Mouse (Mus musculus) spleen, adult 12 weeks (tissue): ENCODE data around the gene Rbm8a.

ENCODE experiments used
- DNase-seq: peaks from one replicate; pipeline ENCODE4 v3.0.0; 2022; ENCODE audit warnings: low spot score

Gene Rbm8a

DNA sequence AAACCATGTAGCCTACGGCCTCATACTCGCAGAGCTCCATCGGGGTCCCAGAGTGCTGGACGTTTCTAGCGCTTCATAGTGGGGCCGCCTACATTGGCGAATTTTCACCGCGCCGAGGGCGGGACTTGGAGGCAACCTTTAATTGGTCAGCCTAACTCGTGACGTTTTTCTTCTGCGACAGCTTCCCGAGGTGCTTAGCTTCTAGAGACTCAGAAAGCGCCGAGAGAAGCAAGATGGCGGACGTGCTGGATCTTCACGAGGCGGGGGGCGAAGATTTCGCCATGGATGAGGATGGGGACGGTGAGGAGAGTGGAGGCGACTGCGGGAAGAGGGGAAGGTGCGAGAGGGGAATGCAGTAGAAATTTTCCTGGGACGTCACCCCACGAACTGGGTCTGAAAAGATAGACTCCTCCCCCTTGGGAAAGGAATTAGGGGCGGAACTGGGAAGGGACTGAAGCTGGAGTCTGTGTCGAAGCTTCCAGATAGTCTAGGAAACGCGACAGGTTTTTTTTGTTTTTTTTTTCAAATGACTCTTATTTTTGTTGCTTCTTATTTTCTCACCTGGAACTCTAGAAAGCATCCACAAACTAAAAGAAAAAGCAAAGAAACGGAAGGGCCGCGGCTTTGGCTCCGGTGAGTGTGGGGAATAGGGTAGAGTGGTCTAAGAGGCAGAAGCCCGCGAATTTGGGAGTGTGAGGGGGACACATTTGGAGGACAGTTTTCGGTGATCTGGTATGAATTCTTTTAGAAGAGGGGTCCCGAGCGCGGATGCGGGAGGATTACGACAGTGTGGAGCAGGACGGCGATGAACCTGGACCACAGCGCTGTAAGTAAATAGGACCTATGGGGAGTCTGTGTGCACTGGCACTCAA lies at the start of gene Rbm8a:
TSS of gene Rbm8a (plus strand) at position 205 of the 872 bp plus-strand sequence.
- peak; percentile 88 for DNase-seq

DNA sequence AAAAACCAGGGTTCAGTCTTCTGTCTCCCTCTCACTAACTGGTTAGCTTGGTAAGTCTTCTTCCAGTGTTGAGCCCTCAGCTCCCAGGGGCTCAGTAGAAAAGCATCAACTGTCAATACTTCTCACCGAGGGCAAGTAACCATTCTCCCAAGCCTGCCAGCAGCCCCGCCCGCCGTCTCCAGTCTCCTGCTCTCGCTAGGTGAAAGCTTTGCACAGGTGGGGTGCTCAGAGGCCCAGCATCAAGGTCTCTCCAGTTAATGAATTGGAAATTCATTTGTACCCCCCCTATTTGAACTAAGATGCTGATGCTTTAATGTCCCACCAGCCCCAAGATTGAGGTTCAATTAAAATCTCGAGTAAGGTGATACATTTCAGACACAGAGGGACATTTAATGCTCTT lies 48.6 kb upstream of the Rbm8a start:
- DNase-seq = no peak

DNA sequence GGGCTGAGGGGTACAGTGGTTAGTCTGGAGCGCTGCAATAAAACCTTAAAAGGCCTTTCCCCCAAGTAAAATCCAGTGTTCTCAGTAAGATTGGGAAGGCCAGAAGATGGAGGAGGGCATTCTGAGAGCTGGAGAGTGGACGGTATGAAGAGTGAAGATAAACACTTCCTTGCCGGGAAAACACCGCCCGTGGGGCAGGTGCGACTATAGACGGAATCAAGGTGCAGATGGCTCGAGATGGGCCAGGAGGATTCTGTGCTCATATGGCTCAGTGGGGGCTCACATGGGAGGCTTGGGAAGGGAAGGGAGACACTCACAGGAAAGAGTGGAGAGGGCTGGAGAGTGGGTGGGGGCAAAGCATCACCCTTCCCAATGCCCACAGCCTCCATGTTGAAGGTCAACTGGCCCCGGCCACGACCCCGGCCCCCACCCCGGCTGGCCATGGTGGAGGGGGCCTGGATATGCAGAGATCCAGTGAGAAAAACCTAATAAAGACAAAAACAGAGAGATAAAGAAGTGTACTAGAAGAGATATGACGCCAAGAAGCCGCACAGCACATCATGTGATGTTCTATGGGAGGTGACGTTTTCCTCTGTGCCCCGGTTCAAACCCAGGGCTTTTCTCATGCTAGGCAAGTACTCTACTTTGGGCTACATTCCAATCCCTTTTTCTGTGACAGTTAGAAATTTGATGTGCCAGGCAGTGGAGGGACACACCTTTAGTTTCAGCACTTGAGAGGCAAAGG lies 47.8 kb upstream of the Rbm8a start:
- no peak for DNase-seq

DNA sequence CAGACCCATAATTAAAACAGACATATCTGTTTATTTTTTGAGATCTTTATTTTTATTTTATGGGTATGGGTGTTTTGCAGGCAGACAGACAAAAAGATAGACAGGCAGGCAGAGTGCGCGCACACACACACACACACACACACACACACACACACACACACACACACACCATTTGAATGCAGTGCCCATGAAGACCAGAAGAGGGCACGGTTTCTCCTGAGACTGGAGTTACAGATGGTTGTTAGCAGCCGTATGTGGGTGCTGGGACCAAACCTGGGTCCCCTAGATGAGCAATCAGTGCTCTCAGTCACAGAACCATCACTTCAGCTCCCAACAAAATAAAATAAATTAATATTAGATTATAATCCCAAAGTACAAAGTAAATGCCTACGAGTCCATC lies 46.3 kb upstream of the Rbm8a start:
- DNase-seq = no peak

DNA sequence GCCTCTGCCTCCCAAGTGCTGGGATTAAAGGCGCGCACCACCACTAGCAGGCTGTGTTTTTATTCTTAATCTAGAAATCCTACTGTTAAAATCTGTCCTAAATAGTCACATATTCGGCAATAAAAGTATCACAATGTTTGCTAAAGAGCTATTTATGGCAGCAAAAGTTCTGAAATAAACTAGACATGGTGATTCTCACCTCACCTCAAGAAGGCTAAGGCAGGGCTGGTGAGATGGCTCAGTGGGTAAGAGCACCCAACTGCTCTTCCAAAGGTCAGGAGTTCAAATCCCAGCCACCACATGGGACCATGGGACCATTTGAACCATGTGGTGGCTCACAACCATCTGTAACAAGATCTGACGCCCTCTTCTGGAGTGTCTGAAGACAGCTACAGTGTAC lies 39.1 kb upstream of the Rbm8a start:
- DNase-seq = no peak

DNA sequence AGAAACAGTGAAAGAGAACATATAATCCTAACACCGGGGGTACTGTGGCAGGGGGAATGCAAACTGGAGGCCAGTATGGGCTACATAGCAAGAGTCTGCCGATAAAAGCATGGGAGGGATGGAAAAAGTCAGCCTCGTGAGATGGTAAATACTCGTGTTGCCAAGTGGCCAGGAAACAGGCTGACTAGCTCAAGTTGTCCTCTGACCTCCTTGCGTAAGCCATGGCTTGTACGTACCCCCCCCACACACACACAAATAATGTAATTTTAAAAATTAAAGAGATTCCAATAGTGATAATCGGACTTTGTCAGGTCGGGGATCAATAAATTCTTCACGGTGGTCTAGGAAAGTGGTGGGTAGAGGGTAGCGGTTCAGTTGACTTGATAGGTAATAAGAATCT lies 36.4 kb upstream of the Rbm8a start:
- peak; percentile 17 for DNase-seq

DNA sequence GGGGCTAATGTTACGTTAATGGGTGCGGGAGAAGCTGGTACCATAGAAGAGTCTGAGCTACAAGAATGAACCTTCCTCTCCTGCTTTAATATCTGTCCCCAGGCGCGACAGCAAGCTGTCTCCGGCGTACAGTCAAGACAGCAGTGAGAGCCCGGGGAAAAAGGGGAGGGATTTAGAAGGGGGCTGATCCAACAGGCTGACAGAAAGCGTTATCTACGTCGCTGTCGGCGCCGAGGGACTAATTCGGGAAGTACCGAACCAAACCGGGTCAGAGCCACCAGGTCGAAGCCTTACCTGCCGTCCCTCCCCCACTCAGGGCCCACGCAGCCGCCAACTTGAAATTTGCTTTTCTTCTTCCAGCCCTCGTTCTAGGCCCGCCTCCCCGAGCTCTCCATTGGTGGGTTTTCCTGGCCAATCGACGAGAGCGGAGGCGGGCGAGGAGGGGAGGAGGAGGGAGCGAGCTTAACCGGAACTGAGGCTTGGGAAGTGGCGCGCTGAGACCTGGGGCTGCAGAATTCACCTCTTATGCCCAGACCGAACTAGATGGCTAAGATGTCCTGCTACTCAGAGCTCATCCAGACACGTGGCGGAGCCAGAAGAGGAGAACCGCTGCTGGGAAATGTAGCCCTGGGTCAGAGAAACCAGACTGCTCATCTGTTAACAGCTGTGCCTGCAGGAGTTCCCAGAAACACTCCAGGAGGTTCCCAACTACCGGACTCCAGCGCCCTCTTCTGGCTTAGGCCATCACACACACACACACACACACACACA lies 35.8 kb upstream of the Rbm8a start, which contains the start of gene Polr3gl:
TSS of gene Polr3gl (minus strand) at position 392 of the 771 bp plus-strand sequence.
- DNase-seq = peak; percentile 90

DNA sequence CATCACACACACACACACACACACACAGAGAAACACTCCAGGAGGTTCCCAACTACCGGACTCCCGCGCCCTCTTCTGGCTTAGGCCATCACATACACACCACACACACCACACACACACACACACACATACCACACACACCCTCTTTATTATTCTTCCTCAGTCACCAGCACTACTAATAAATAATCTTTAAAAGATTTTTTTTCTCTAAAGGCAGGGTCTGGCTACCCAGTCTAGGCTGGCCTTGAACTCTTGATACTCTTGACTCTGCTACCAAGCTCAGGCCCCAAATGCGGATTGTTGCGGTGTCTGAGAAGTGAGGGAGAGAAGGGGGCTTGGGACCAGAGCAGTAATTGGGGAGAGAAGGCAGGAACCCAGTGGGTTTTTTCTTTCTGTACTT lies 34.9 kb upstream of the Rbm8a start:
- no peak for DNase-seq

DNA sequence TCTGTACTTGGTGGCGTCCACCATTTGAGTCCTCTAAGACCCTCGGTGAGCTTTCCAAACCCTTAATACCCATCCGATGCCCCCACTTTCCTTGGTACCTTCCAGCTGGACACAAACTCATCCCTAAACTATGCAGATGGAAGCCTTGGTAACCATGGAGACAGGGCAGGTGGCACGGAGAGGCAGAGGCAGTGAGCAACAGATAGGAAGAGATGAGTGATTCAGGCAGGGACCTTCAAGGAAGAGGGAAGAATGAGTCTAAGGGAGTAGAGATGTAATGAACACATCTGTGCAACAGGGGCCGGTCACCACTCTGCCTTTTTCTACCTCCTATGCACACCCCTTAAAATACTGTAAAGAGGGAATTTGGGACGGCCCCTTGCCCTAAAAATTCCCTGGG lies 34.1 kb upstream of the Rbm8a start:
- DNase-seq = no peak

DNA sequence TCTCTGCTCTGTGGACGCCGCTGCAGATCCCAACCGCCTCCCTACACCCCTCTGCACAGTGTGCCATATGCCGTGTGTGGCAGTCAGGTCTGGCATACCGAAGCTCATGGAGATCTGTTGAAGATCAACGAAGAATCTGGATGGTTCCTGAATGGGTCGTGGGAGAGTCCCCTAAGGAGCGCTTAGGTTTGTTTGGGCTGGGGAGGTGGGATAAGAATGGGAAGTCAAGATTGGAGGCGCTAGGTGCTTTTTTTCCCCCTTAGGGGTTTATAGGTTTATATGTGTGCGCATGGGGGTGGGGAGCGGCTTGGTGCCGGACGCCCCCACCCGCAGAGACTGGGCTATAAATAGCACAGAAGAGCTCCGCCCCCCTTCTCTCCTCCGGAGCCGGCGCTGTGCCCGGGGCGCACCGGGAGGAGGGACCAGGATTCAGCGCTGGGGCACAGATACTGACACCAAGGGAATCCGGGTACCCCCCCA lies 33.5 kb upstream of the Rbm8a start, which contains the start of gene Ankrd34a:
TSS of gene Ankrd34a (plus strand) at position 409 of the 480 bp plus-strand sequence.
- DNase-seq = no peak

DNA sequence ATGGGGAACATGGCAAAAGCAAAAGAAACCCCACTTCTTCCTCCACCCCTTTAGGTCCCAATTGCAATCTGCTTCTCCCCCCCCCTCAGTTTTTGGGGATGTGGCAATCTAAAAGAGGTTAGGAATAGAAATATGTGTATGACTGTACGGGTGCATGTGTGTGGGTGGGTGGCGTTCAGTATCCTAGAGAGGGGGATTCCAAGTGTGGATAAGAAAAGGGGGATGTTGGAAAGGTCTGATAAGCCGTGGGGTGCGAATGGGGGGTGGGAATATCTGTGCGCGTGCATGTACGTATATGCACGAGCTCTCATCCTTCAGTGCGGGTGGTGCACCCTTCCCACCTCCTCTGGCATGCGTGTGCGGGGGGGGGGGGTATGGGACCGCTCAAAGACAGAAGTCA lies 32.9 kb upstream of the Rbm8a start:
- no peak for DNase-seq

DNA sequence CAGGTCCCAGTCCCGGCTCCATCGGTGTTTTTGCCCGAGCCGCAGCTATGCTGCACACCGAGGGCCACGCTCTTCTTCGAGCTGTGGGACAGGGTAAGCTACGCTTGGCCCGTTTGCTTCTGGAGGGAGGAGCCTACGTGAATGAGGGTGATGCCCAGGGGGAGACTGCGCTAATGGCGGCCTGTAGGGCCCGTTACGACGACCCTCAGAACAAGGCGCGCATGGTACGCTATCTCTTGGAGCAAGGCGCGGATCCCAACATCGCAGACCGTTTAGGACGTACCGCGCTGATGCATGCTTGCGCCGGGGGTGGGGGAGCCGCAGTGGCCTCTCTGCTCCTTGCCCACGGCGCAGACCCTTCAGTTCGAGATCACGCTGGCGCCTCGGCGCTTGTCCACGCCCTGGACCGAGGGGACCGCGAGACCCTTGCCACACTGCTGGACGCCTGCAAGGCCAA lies 32.3 kb upstream of the Rbm8a start:
- no peak for DNase-seq

DNA sequence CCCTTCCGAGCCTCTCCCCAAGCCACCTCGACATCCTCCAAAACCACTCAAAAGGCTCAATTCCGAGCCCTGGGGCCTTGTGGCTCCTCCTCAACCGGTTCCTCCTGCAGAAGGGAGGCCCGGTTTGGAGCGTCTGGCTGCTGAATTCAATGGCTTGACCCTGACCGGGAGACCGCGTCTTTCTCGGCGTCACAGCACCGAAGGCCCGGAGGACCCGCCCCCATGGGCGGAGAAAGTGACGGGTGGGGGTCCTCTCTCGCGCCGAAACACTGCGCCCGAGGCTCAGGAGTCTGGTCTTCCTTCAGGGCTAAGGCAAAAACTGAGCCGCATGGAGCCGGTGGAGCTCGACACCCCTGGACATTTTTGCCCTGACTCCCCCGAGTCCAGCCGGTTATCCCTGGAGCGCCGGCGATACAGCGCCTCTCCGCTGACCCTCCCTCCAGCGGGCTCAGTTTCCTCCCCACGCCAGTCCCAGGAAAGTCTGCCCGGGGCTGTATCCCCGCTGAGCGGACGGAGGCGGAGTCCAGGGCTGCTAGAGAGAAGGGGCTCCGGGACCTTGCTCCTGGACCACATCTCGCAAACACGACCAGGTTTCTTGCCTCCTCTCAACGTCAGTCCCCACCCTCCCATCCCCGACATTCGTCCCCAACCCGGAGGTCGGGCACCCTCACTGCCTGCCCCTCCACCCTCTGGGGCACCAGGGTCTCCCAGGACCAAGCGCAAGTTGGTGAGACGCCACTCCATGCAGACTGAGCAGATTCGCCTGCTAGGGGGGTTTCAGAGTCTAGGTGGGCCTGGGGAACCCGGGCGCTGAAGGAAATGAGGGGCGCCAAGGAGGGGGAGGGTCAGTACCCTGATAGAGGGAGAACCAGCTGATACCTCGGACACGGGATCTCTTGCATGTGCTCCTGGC lies 31.3 kb upstream of the Rbm8a start:
- DNase-seq = no peak

DNA sequence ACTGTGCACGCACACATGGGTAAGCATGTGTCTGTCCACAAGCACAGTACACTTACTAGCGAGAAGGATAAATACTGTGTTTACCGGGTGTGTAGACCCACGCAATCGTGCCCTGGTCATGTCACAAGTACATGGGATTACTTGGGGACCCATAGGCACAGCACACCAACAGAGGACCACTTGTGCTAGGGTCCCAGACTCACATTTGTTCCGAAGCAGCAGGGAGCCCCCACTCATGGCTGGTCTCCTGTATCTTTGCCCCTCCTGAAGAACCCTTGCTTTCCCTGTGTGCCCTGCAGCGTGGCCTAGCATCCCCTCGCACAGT lies 30.7 kb upstream of the Rbm8a start:
- no peak for DNase-seq

DNA sequence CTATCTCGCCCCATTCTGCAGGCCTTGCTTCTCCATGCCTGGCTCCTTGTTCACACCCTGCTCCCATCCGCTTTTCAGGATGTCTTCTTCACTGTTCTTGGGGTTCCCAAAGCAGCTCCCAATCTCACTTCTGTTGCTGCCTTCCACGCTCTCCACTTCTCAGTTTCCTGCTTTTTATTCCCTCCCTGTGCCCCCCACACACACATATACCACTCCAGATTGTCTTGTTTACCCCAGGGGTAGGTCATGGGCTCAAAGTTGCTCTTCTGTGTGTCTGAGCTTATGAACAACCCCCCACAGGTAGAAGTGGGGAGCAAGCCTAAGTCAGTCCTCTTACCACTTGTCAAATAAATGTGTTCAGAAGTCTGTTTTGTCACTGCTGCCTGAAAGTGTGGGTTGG lies 30.3 kb upstream of the Rbm8a start:
- DNase-seq = no peak

DNA sequence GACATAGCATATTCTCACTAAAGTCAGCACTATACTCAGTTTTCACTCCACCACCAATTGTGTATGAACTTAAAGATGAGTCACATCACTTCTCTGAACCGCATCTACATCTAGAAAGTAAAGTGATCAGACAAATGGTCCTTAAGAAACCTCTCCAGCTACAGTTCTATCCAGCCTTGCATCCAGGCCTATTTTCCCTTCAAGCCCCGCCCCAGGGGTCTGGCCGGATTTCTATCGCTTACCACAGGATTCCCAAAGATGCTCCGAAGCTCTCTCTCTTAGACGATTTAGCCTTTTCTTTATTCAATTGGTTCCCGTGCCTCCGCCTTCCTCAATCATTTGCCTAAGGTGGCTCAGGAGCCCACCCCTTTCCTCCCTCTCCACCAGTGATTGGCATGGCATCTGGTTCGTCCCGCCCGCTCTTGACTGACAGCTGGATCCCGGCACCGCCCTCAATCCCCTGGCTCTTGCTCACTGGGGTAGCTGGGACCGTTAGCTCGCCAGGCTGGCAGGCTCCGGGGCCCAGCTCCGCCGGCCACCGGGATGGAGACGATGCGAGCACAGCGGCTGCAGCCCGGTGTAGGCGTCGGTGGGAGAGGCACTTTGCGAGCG lies 29.0 kb upstream of the Rbm8a start, which contains the start of gene Lix1l:
TSS of gene Lix1l (plus strand) at position 511 of the 612 bp plus-strand sequence.
- DNase-seq = peak; percentile 49

DNA sequence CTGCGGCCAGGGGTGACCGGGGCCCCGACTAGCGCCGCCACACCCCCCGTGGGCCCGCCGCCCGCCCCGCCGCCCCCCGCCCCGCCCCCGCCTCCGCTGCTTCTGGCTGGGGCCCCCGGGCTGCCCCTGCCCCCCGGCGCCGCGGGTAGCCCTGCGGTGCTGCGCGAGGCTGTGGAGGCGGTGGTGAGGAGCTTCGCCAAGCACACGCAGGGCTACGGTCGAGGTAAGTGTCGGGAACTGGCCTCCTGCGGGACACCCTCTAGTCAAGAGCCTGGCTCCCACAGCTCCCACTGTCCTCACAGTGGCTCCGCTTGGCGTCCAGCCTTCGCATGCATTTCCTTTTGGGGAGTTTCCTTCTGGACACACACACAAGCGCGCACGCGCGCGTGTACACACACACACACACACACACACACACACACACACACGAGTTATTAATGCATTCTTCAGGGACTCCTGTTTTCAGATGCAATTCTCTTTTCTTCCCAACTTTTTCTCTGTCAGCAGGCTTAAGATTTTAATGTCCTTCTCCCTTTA lies 28.4 kb upstream of the Rbm8a start:
- no peak for DNase-seq

DNA sequence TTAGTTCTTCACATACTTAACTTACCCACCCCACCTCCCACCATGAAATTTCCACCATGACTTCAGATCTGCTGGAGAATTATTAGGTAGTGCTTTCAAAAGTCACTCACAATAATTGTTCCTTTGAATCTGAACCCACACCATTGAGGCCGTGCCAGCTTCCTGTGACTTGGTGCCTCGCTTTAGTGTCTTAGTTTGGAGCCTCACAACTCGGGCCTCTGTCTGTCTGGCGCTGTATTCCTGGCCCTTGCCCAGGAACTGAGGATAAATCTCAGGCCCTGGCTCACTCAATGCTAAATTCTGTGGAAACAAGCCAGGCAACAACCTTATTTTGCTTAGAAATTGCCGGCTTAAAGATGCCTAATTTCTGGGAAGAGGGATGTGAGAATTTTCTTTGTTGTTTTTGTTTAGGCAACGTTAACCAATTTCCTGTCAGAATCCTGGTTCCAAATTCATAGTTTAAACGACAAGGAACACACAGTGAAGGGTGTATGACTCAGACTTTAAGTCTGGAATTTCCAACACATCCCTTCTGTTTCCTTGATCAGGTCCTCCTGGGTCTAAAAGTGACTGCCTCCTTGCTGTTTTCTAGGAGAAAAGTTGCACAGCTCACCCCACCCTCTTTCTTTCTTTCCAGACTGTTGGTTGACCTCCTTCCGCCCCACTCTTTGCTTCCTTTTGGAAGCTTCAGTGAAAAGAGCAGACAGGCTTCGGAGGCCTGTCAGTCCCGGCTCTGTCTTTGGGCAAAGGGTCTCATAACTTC lies 27.6 kb upstream of the Rbm8a start:
- no peak for DNase-seq

DNA sequence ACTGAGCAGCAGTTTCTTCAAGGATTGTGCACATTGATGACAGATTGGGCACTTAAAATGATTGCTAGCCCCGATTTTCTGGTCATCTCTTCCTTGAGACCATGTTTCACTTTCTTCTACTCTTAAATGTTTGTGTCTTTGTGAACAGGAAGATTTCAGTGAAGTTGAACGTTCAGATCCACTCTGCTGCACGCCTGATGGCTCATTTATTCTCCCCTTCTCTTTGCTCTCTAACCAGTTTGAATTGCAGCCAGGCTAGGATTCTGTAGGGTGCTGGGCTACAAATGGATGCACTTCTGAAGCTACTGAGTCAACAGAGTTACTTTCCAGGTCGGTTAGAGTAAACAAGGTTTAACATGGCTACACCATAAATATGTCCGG lies 27.0 kb upstream of the Rbm8a start:
- no peak for DNase-seq

DNA sequence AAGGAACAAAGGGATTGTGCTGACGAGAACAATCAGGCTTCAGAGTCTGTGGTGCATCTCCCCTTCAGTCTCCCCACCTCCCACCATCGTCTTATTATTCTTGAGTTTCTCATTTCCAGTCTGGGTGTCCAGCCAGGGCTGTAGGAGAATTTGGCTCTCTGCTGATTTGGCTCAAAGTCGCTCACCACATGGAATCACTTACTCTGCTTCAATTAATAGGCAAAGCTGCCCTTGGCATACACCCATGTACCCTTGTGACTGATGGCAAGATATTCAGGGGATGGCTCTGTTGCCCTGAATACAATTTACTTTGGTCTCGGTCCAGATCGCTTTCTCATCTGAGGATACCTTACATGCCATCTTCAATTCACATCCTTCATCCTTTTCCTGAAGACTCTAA lies 26.4 kb upstream of the Rbm8a start:
- no peak for DNase-seq
